Mouse (Mus musculus): ENCODE measurements around the gene Wfikkn2. TPM values are rescaled to one million over a fixed set of nuclear protein-coding genes. Genes with fewer than 3 reads are reported as not detected.

Wfikkn2 gene
- total RNA-seq, 1 experiment from 2014 or later, result 0.63 TPM

- peak; percentile 88 for DNase-seq
Measured at GRCm38 (mm10) chr11:94265134-94265785, 19.5 kb upstream of the Wfikkn2 start.

GRCm38 (mm10) chr11:94261585-94262370 is 16.0 kb upstream of the Wfikkn2 start:
- no peak for DNase-seq

GRCm38 (mm10) chr11:94259814-94260213 is 14.0 kb upstream of the Wfikkn2 start:
- DNase-seq, result no peak

GRCm38 (mm10) chr11:94257987-94258386 is 12.2 kb upstream of the Wfikkn2 start:
- DNase-seq, result no peak

GRCm38 (mm10) chr11:94255733-94256132 is 9.9 kb upstream of the Wfikkn2 start:
- no peak for DNase-seq

GRCm38 (mm10) chr11:94253691-94254090 is 7.9 kb upstream of the Wfikkn2 start:
- no peak for DNase-seq

- DNase-seq, result no peak
Measured at GRCm38 (mm10) chr11:94253156-94253555, 7.4 kb upstream of the Wfikkn2 start.

GRCm38 (mm10) chr11:94246789-94247061 is 920 bp upstream of the Wfikkn2 start:
- DNase-seq, result no peak

- DNase-seq, result no peak
Measured at GRCm38 (mm10) chr11:94244385-94244784, 1.4 kb downstream of the Wfikkn2 start.

- DNase-seq, result no peak
Measured at GRCm38 (mm10) chr11:94243422-94244180, 2.2 kb downstream of the Wfikkn2 start.

- DNase-seq, result peak; percentile 39
Measured at GRCm38 (mm10) chr11:94242760-94243421, 2.9 kb downstream of the Wfikkn2 start.

- peak; percentile 44 for DNase-seq
Measured at GRCm38 (mm10) chr11:94239706-94240105, 6.1 kb downstream of the Wfikkn2 start.

GRCm38 (mm10) chr11:94238786-94239185 is 7.0 kb downstream of the Wfikkn2 start:
- no peak for DNase-seq

- DNase-seq, result peak; percentile 83
Measured at GRCm38 (mm10) chr11:94236074-94236473, 9.7 kb downstream of the Wfikkn2 start.

GRCm38 (mm10) chr11:94234857-94235256 is 10.9 kb downstream of the Wfikkn2 start:
- DNase-seq, result no peak

- DNase-seq, result no peak
Measured at GRCm38 (mm10) chr11:94234380-94234779, 11.4 kb downstream of the Wfikkn2 start.

- no peak for DNase-seq
Measured at GRCm38 (mm10) chr11:94233405-94233804, 12.4 kb downstream of the Wfikkn2 start.

- DNase-seq, result peak; percentile 60
Measured at GRCm38 (mm10) chr11:94231821-94232552, 13.8 kb downstream of the Wfikkn2 start.

GRCm38 (mm10) chr11:94230244-94230643 is 15.6 kb downstream of the Wfikkn2 start:
- no peak for DNase-seq

- DNase-seq, result no peak
Measured at GRCm38 (mm10) chr11:94229207-94229960, 16.4 kb downstream of the Wfikkn2 start.

GRCm38 (mm10) chr11:94228416-94228815 is 17.4 kb downstream of the Wfikkn2 start:
- DNase-seq, result no peak

All from adrenal gland, postnatal 14 days (tissue).